Mouse (Mus musculus) embryonic facial prominence, embryonic 15.5 days (tissue): ENCODE measurements around the gene Mlana. TPM values are rescaled to one million over a fixed set of nuclear protein-coding genes. Genes with fewer than 3 reads are reported as not detected.

Experiments used
- ATAC-seq: fragments of 200-750 bp; cut with Nextera tagmentation; 2 replicates; pipeline ENCODE4 v1.8.0; 2017; ENCODE audit warnings: low read depth, moderate TSS enrichment; ENCODE audit not compliant: insufficient number of reproducible peaks, low FRiP score, low TSS enrichment
- H3K27ac ChIP-seq: fragments of 300-500 bp; sonication (generic); replicated peaks from 2 replicates; pipeline ENCODE4 v1.5.1; 2015; ENCODE audit warnings: mild to moderate bottlenecking, inconsistent platforms
- H3K27me3 ChIP-seq: fragments of 300-500 bp; sonication (generic); 2 replicates; pipeline ENCODE4 v1.6.1; 2015; ENCODE audit warnings: inconsistent platforms
- H3K36me3 ChIP-seq: fragments of 300-500 bp; sonication (generic); 2 replicates; pipeline ENCODE4 v1.6.1; 2015; ENCODE audit warnings: mild to moderate bottlenecking, inconsistent platforms
- H3K4me1 ChIP-seq: fragments of 300-500 bp; sonication (generic); 2 replicates; pipeline ENCODE4 v1.6.1; 2015; ENCODE audit warnings: inconsistent platforms
- H3K4me2 ChIP-seq: fragments of 300-500 bp; sonication (generic); replicated peaks from 2 replicates; pipeline ENCODE4 v1.6.1; 2015; ENCODE audit warnings: mild to moderate bottlenecking, inconsistent platforms
- H3K4me3 ChIP-seq: fragments of 300-500 bp; sonication (generic); replicated peaks from 2 replicates; pipeline ENCODE4 v1.5.1; 2015; ENCODE audit warnings: mild to moderate bottlenecking, inconsistent platforms
- H3K9ac ChIP-seq: fragments of 300-500 bp; sonication (generic); 2 replicates; pipeline ENCODE4 v1.6.1; 2015; ENCODE audit warnings: inconsistent platforms
- H3K9me3 ChIP-seq: fragments of 300-500 bp; sonication (generic); replicated peaks from 2 replicates; pipeline ENCODE4 v1.6.1; 2016; ENCODE audit warnings: inconsistent platforms
- WGBS: fragments of 180-500 bp; shearing (Covaris S2); methylation state at CpG from one replicate; pipeline ENCODE4 v1.1.7; 2015; 5-methylcytosine and 5-hydroxymethylcytosine counted together
- polyA plus RNA-seq: library from polyadenylated mRNA; unstranded; fragments of >200 nt; fragmentation: Nextera tagmentation; extraction: Ambion mirVana; gene quantifications from 2 replicates; pipeline ENCODE4 v1.2.1, GENCODE M21; 2015

Gene Mlana
- 4.6 and 5.4 TPM in 2 replicates for polyA plus RNA-seq

DNA sequence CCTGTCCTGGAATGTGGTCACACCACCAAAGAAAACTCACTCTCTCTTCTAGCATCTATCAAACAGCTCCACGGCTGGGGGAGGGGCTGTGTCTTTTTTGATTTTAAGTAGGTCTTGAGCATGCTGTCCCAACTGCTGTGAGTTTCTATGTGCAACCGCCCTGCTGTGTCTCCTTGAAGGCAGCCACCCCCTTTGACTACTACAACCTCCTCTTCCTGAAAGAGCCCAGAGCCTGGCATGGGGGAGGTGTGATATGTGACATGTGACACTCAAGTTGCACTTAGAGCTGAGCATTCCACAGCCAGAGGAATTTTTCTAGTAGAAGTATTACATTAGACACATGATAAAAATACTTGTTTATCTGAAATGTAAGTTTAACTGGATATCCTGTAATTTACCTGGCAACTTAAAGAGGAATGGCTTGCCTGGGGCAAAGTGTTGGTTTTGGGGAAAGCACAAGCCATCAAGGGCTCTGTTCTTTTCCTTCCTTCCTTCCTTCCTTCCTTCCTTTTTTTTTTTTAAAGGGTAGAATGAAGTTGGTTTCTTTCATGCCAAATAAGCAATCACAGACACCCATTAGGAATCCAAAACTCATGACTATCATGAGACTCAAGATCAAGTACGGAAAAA lies at the start of gene Mlana:
TSS of gene Mlana (plus strand) at position 580 of the 630 bp plus-strand sequence.
- Histone ChIP-seq H3K27me3 (no peaks in the 10 kb centered on the region), H3K4me3 (no peak within 1 kb of the TSS), H3K4me2 (no peak within 1 kb of the TSS), H3K27ac (no peak within 1 kb of the TSS), H3K9ac (no peak within 1 kb of the TSS), H3K9me3 (no peaks in the 10 kb centered on the region), H3K36me3 (no peaks in the 10 kb centered on the region), H3K4me1 (no peaks in the 10 kb centered on the region)
- no peak for ATAC-seq
- 43% methylated on average over 3 of the region's 3 CpGs for WGBS

GRCm38 (mm10) chr19:29648550-29648914 lies 49.1 kb upstream of the Mlana start:
- Histone ChIP-seq H3K27me3 (no peaks in the 10 kb centered on the region), H3K4me1 (0 out of 2 replicates have a peak, but pooled peaks cover 3% of the 10 kb centered on the region), H3K27ac (peak overlapping the region; percentile 95; the same call in 1 of the 2 replicates), H3K4me3 (peak overlapping the region; percentile 95), H3K9ac (peak overlapping the region; percentile 78; the same call in 1 of the 2 replicates), H3K36me3 (peaks cover 6% of the 10 kb centered on the region; the same call in 1 of the 2 replicates), H3K9me3 (no peaks in the 10 kb centered on the region), H3K4me2 (peak overlapping the region; percentile 59)
- WGBS, result 25% methylated on average over 4 of the region's 4 CpGs
- ATAC-seq, result no peak

DNA sequence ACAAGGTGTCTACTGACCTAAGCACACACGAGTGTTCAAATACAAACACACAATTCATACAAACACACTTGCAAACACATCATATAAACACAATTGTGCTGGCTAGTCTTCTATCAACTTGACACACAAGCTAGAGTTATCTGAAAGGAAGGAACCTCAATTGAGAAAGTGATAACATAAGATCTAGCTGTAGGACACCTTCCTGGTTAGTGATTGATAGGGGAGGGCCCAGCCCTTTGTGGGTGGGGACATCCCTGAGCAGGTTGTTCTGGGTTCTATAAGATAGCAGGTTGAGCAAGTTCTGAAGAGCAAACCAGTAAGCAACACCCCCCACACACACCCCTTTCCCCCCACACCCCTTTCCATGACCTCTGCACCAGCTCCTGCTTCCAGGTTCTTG lies 47.9 kb upstream of the Mlana start:
- Histone ChIP-seq H3K4me2 (no peak overlapping the region), H3K9ac (no peak overlapping the region), H3K27me3 (no peaks in the 10 kb centered on the region), H3K4me1 (0 out of 2 replicates have a peak, but pooled peaks cover 3% of the 10 kb centered on the region), H3K36me3 (peaks cover 6% of the 10 kb centered on the region; the same call in 1 of the 2 replicates), H3K4me3 (no peak overlapping the region), H3K27ac (no peak overlapping the region), H3K9me3 (no peaks in the 10 kb centered on the region)
- WGBS, result 81% methylated on average over 1 of the region's 1 CpGs
- no peak for ATAC-seq

DNA sequence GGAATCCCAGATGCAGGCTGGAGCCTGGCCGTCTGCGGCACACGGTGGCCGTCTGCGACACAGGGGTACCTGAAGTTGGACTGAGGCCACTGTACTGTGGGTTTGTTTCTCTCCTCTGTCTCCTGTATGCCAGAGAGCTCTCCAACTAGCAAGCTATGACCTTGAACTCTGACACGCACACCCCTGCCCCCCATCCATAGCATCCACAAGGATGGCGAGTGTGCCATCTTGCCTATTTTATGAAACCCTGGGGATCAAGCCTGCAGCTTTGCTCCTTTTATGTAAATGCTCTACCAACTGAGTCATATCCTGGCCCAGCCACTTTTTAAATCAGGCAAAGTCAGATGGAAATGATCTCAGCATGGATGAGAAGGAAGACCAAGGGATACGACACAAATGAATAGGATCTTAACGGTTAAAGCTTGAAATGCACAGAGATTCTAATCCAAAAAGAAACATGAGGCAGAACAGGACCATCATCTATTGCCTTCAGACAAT lies 43.8 kb upstream of the Mlana start:
- Histone ChIP-seq H3K4me3 (no peak overlapping the region), H3K9ac (no peak overlapping the region), H3K4me2 (no peak overlapping the region), H3K9me3 (no peaks in the 10 kb centered on the region), H3K27me3 (no peaks in the 10 kb centered on the region), H3K4me1 (peaks cover 11% of the 10 kb centered on the region), H3K36me3 (no peaks in the 10 kb centered on the region), H3K27ac (no peak overlapping the region)
- 64% methylated on average over 9 of the region's 9 CpGs for WGBS
- no peak for ATAC-seq

DNA sequence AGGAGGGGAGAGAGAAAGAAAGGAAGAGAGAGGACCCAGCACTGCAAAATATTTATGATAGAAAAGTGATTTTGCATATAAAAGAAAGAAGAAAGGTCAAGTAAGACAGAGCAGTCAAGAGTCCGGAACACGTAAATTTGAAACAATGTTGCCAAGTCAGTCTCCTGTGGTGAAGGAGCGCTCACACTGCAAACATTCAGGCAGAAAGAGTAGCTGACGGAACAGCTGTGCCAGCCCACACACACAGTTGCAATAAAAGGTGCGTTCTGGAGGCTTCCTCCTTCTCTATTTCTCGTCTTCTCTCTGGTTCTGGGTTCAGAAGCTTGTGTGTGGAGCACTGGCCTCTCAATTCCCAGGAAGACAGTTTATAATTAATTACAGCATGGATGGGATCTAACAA lies 42.5 kb upstream of the Mlana start:
- ATAC-seq, result no peak
- 40% methylated on average over 6 of the region's 6 CpGs for WGBS

GRCm38 (mm10) chr19:29656029-29656428 lies 41.6 kb upstream of the Mlana start:
- no peaks in the 10 kb centered on the region for H3K27me3 ChIP-seq
- WGBS, result 78% methylated on average over 4 of the region's 4 CpGs

More for the DNA sequence above, 42.5 kb upstream of the Mlana start:
- Histone ChIP-seq H3K27me3 (no peaks in the 10 kb centered on the region), H3K36me3 (no peaks in the 10 kb centered on the region), H3K4me3 (no peak overlapping the region), H3K4me2 (no peak overlapping the region), H3K27ac (no peak overlapping the region), H3K4me1 (peaks cover 11% of the 10 kb centered on the region), H3K9ac (no peak overlapping the region), H3K9me3 (no peaks in the 10 kb centered on the region)

DNA sequence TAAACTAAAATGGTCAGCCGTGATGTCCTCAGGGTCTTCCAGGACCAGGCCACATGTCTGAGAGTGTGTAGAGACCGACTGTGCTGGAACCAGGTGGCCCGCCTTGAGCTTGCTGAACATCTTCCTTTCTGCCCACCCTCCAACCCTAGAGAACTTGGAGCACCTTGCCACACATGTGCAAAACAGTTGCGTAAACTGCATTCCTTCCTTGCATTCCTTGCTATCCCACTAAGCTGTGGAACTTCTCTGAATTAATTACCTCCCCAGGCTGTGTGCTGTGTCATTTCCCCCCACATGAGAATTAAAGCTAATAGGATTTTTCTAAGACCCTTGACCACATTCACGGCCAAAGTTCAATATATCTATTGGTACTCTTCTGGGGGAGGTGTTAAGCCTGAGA lies 41.0 kb upstream of the Mlana start:
- no peak overlapping the region for H3K27ac ChIP-seq
- no peaks in the 10 kb centered on the region for H3K36me3 ChIP-seq
- no peak overlapping the region for H3K4me2 ChIP-seq
- H3K27me3 ChIP-seq, result no peaks in the 10 kb centered on the region
- H3K4me1 ChIP-seq, result peaks cover 11% of the 10 kb centered on the region
- no peaks in the 10 kb centered on the region for H3K9me3 ChIP-seq
- no peak for ATAC-seq
- no peak overlapping the region for H3K9ac ChIP-seq
- no peak overlapping the region for H3K4me3 ChIP-seq
- 41% methylated on average over 5 of the region's 5 CpGs for whole genome bisulfite sequencing

More at GRCm38 (mm10) chr19:29656029-29656428, 41.6 kb upstream of the Mlana start:
- Histone ChIP-seq H3K9ac (no peak overlapping the region), H3K9me3 (no peaks in the 10 kb centered on the region), H3K4me2 (no peak overlapping the region), H3K27ac (no peak overlapping the region), H3K36me3 (no peaks in the 10 kb centered on the region), H3K4me1 (peaks cover 11% of the 10 kb centered on the region), H3K4me3 (no peak overlapping the region)
- ATAC-seq, result no peak

GRCm38 (mm10) chr19:29657033-29657432 lies 40.6 kb upstream of the Mlana start:
- no peak overlapping the region for H3K9ac ChIP-seq
- ATAC-seq, result no peak
- no peak overlapping the region for H3K4me3 ChIP-seq
- H3K36me3 ChIP-seq, result no peaks in the 10 kb centered on the region
- 50% methylated on average over 3 of the region's 3 CpGs for WGBS
- H3K27ac ChIP-seq, result no peak overlapping the region
- H3K4me1 ChIP-seq, result peaks cover 11% of the 10 kb centered on the region
- H3K4me2 ChIP-seq, result no peak overlapping the region
- H3K27me3 ChIP-seq, result no peaks in the 10 kb centered on the region
- H3K9me3 ChIP-seq, result no peaks in the 10 kb centered on the region

GRCm38 (mm10) chr19:29657558-29657957 lies 40.1 kb upstream of the Mlana start:
- Histone ChIP-seq H3K36me3 (no peaks in the 10 kb centered on the region), H3K9me3 (no peaks in the 10 kb centered on the region), H3K27ac (no peak overlapping the region), H3K4me3 (no peak overlapping the region), H3K4me2 (no peak overlapping the region), H3K27me3 (no peaks in the 10 kb centered on the region), H3K4me1 (peaks cover 11% of the 10 kb centered on the region), H3K9ac (no peak overlapping the region)
- ATAC-seq, result no peak
- WGBS, result 88% methylated on average over 2 of the region's 2 CpGs

DNA sequence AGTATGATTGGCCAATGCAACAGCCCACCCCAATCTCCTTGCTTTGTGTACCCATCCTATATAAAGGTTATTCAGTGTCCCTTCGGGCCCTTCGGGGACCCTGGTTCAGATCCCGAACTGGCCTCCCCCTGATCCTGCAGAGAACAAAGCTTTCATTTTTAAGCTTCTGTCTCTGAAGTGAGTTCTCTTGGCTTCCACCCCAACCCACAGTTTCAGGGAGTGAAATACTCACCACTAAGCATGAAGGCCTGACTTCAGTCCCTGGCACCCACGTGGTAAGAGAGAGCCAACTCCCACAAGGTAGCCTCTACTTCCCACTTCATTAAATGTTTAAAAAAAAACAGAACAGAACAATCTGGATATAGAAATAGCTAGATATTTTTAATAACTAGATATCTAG lies 38.8 kb upstream of the Mlana start:
- no peak overlapping the region for H3K9ac ChIP-seq
- no peak for ATAC-seq
- no peak overlapping the region for H3K4me2 ChIP-seq
- H3K27ac ChIP-seq, result no peak overlapping the region
- no peaks in the 10 kb centered on the region for H3K9me3 ChIP-seq
- H3K4me3 ChIP-seq, result no peak overlapping the region
- H3K36me3 ChIP-seq, result no peaks in the 10 kb centered on the region
- no peaks in the 10 kb centered on the region for H3K27me3 ChIP-seq
- 80% methylated on average over 4 of the region's 4 CpGs for whole genome bisulfite sequencing
- H3K4me1 ChIP-seq, result peaks cover 11% of the 10 kb centered on the region

GRCm38 (mm10) chr19:29659705-29660104 lies 37.9 kb upstream of the Mlana start:
- Histone ChIP-seq H3K27me3 (no peaks in the 10 kb centered on the region), H3K4me3 (no peak overlapping the region), H3K36me3 (no peaks in the 10 kb centered on the region), H3K4me1 (peaks cover 11% of the 10 kb centered on the region), H3K9ac (no peak overlapping the region), H3K4me2 (no peak overlapping the region), H3K9me3 (no peaks in the 10 kb centered on the region), H3K27ac (no peak overlapping the region)
- no peak for ATAC-seq
- WGBS, result 40% methylated on average over 6 of the region's 6 CpGs
